Mouse (Mus musculus): ENCODE results near the gene Sorcs2. TPM values are rescaled to one million over a fixed set of nuclear protein-coding genes. Genes with fewer than 3 reads are reported as not detected.

The Sorcs2 gene
- polyA plus RNA-seq, 1 experiment from 2014 or later, result 1.7 TPM

DNA sequence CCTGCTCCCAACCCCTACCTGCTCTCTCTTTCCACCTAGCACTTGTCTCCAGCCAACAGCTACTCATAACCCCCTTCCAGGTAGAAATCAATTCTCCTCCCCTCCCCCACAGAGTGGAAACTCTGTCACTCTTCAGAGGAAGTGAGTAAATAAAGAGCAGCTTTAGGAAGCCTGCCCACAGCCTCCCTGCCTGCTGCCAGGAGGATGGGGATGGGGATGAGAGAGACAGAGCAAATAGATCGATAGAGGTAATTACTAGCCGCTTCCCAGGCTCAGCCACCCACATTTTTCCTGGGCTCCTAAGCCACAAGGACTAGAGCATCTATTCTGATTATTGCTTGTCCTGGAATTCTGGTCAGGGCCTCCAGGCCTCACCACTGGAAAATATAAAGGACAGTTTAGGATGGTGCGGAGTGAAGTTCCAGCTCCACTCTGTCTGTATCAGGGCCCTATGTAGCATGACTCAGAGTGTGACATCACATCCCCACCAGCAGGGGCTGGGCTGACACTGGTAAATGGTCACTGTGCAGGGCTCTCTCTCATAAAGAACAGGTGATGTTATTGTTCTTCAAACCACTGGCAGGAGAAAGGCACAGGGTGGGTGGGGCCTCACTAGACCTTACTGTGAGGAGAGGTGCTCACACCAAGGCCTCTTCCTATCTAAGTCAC lies 261.9 kb downstream of the Sorcs2 start:
- DNase-seq (ENCODE audit: low spot score), result no peak

DNA sequence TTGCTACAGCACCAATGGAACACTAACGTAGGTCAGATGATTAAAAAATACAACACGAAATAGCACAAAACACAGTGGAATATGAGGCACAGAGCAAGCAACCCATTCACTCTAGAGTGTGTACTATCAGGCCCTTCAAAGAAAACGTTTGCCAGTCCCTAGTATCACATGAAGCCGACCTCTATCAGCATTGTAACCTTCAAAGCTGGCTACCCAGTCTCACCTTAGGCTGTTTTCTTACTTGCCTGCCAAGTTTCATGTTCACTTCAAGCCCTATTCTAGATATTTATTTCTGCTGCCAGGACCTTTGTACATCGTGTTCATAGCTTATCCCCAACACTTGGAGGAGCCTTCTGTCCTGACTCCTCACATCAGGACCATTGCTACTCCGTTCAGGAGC lies 263.6 kb downstream of the Sorcs2 start:
- DNase-seq (ENCODE audit: low spot score), result no peak

DNA sequence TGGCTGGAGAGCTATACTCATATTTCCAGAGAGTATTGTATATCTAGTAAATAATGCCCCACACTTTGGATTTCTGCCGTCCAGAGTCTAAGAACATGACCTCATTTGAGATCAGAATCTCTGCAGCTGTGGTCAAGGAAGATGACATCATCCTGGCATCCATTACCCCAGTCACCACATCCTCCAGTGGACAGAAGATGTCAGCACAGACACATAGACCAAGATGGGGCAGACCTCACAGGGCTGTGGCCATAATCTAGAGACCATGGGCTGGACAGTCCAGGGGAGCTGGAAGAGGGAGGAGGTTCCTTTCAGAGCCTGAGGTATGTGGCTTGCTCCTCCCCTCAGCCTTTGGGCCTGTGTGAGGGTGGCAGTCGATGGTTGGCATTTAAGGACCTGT lies 264.0 kb downstream of the Sorcs2 start:
- DNase-seq (ENCODE audit: low spot score), result no peak

DNA sequence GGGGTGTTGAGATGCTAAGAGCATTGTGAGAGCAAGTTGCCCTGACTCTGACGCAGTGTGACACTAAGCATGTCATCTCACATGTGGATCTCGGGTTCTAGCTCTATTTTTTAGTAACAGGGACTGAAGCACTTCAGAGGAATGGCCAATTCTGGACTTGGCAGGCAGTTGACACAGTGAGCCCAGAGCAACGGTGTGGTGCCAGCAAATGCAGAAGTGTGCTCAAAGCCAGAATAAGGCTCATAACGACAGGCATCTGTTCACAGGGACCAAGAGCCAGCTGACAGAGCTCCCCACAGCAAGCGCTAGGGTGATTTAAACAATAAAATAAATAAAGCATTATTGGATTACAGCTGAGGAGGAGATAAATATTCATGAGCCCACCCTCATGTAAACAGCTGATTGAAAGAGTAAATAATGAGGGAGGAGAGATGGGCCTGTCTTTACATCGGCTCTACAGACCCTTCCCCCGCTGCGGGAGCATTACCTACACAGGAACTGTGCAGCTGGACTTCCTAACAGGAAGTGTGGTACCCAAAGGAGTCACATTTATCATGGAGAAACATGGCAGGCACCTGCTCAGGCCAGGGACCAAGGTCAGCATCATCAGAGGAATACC lies 267.4 kb downstream of the Sorcs2 start:
- no peak for DNase-seq (ENCODE audit: low spot score)

DNA sequence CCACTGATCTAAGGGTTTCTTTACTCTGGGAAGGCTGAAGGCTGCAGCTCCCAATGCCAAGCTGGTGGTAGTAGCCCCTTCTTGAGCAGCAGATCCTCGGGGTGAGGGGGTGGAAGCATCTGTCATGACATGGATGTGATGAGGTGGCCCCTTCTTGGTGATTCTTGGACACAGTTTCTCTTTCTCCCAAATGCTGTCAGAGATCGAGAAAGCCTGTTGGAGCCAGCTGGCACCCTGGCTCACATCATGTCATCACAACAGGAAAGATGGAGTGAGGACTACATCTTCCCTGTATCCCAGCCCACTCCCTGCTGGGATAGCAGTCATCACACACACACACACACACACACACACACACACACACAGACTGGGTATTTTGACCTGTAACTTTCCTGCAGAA lies 268.3 kb downstream of the Sorcs2 start:
- DNase-seq (ENCODE audit: low spot score), result no peak

DNA sequence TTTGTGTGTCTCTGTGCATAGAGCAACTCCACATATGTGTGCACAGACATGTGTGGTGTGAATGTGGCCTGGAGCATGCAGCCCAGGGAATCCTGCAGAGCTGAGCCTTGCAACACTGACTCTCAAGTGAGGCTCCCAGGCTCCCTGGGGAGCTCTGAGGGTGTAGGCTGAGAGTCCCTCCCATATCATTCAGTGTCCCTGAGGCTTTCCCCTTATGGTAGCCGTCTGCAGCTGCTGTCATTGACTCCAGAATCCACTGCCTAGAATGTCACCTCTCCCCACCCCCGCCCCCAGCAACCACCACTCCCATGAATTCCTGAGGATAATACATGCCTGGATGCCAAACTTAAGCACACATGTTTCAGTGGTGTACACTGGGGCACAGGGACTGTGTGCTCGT lies 269.4 kb downstream of the Sorcs2 start:
- no peak for DNase-seq (ENCODE audit: low spot score)

DNA sequence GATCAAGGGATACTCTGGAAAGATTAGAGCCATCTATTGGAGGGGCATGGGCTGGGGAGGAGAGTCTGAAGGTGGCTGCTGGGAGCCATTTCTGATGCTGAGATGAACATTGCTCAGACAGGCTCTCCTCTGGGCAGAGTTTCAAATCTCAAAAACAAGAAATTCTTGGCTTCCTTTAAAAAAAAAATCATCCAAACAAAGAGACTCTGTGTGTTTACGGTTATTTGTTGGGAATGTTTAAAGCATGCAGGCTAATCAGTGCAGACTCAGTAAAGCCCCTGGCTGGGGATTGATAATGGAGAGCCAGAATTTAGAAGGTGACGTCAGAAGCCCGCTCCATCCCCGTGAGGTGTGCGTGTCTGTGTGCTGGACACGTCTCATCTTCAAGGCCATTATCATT lies 272.9 kb downstream of the Sorcs2 start:
- DNase-seq (ENCODE audit: low spot score), result no peak

DNA sequence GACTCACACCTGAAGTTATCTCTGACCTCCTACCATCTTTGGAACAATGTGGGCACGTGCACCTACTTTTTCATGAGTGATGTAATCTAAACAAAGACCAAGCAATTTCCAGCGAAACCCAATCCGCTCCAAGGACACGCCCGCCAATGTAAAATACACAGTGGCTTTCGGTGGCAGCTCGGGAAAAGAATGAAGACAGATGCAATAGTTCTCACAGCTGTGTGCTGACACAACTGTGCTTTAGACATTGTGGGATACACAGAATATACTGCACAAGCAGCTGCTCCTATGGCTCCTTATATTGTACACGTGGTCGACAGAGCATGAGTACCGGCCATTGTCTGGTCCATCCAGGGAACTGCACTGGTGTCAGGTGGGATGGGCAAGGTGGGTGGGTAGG lies 275.0 kb downstream of the Sorcs2 start:
- no peak for DNase-seq (ENCODE audit: low spot score)

DNA sequence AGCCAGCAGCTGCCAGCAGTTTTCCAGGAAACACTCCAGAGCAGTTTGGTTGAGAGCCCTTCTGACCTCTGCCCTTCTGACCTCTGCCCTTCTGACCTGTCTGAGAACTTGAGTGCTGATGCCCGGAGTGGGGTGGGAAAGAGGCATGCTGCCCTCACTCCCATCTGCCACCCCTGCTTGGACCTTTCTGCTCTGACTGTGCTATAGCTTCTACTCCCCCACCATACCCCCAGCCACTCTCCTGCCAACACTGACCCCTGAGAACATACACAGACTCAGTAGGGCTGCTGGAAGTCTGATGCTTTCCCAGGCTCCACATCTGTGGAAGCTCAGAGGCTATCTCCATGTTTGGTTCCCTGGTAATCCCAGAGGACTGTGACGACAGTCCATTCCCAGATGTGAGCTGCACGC lies 277.0 kb downstream of the Sorcs2 start:
- DNase-seq (ENCODE audit: low spot score), result no peak

DNA sequence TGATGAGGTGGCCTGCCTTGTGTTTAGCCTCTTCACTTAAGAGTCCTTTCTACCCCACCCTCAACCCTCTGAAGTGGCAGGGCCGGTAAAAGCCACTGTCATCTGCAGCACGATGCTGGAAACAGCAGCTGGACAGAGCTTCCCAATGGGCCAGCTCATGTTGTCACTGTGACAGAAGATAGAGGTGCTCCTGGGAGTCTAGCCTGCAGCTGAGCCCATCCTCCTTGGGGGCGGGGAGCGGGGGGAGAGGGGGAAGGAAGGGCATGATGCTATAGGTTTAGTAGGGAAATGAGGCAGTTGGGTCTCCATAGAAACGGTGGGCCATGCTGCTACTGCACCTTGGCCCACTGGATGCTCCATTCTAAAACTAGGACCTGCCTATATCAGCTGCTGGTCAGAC lies 279.9 kb downstream of the Sorcs2 start:
- no peak for DNase-seq (ENCODE audit: low spot score)

DNA sequence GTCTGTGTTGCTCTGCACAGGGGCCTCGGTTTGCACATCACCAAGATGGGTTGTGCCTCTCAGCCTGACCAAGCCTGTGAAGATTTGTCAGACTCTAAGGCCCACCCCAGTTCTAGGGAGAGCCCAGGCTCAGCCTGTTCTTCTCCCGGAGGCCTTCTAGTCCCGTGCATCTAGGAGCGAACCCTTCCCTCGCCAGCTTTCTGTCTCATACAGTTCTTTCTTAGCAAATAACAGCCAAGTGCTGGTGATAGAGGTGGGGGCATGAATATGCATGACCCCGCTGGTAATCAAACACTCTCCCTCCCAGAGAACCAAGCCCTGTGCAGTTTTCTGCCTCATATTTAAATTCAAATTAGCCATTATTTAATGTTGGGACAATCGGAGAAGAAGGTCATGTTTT lies 282.4 kb downstream of the Sorcs2 start:
- DNase-seq (ENCODE audit: low spot score), result no peak

DNA sequence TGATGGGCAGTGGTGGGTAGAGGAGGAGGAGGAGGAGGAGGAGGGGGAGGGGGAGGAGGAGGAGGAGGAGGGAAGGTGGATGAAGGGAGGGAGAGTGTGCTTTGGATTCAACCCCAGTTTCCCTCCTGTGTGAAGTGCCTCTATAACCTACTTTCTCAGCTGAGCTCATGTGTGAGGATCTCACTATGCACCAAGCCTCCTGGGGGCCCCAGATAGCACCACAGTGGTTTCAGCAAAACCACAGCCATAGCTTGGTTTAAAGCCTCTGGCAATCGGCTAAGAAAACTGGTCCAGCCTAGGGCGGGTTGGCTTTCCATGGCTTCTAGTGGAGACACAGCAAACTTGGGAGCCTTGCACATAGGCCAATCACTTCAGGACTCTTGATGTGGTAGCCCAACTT lies 284.2 kb downstream of the Sorcs2 start:
- DNase-seq (ENCODE audit: low spot score), result peak; percentile 45

DNA sequence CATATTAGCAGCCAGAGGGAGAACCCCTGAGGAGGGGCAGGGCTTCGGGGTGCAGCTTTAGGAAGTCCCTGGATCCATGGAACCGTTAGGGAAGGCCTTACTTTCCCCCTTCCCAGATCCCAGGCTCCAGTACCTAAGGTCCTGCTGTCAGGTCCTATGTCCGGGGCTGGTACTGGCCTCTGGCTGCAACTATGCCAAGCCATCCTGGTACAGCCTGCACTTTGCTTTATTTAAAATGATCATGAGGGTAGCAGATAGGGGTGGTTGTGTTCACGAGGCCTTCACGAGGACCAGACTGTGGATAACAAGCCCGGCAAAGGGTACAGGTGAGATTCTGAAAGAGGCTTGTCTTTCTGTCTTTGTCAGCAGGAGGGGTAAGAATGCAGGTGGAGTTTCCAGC lies 285.2 kb downstream of the Sorcs2 start:
- DNase-seq (ENCODE audit: low spot score), result no peak

DNA sequence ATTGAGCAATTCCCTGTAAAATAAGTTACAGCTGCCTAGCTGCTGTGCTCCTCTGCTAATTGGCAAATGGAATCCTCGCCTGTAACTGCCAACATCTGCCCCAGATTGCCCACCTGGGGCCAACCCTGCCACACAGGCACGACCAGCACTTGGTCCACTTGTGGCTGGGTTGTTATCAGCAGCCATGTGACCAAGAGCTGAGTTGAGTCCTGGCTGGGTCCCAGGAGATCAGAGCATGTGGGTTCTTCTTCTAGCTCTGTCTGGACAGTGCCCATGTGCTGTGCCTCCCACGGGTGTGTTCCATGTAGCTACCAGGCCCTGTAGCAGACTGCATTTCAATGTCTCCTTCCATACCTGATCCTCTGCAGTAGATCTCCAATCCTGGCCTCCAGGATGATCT lies 286.4 kb downstream of the Sorcs2 start:
- no peak for DNase-seq (ENCODE audit: low spot score)

DNA sequence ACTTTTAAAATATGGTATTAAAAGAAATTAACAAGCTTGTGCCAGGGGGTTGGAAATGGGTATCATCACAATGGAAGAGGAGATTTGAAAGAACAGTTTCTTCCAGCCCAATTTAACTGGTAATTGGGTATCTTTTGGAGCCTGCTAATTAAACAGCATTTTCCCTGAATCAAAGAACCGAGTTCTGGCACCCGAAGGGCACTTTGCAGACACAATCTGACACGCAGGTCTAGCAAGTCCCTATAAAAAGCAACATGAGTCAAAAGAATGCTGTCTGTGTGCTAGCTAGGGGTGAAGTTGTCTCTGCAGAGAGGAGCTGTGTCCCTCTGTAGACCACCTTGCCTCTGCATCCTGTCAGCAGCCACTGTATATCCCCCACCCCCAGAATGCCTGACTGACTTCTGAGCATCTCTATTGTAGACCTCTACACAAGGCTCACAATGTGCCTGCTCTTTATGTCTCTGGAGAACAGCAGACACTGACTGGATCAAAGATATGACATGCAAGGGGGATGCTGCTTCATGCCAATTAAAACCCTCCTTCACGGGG lies 289.5 kb downstream of the Sorcs2 start:
- no peak for DNase-seq (ENCODE audit: low spot score)

DNA sequence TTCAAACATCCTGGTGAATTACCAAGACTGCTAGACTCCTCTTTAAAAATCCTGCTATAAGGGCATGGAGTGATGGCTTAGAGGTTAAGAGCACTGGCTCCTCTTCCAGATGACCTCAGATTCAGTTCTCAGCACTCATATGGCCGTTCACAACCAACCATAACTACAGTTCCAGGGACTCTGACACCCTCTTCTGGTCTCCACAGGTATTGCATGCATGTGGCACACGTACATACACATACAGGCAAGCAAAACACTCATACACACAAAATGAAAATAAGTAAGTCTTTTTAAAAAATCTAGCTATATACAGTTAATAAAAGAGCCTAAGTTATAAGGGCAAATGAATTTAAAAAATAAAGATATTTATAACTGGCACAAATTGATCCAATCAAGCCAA lies 294.5 kb downstream of the Sorcs2 start:
- DNase-seq (ENCODE audit: low spot score), result no peak

DNA sequence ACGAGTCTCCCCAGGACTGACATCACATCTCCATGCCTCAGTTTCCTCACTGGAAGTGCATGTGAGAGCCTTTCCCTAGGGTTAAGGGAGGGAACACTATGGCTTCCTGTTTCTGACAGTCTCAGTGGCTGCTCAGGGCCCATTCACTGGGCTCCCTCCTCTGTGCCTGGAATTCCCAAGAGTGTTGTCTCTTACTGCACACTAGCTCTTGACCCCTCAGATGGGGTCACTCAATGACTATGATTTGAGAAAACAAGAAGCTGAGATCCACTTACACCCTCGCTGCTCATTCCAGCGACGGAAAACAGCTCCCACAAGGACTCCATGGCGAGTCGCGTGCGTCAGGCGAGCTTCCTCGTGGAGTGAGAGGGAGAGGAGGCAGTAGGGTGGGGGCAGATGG lies 296.8 kb downstream of the Sorcs2 start:
- DNase-seq (ENCODE audit: low spot score), result no peak

DNA sequence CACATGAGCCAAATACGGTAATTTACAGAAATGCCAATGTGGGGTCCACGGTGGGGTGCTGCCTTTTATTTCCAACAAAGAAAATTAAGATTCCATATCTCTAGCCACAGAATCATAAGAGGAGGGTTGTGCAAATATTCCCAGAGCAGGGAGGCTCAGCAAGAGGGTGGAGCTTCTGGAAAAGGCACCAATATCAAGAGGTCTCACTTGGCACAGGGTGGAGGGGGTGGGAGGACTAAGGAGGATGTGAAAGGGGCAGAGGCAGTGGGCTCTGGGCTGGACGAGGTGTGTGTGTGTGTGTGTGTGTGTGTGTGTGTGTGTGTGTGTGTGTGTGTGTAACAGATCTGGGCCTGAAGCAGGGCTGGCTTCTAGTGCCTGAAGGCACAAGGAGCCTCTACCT lies 297.5 kb downstream of the Sorcs2 start:
- no peak for DNase-seq (ENCODE audit: low spot score)

DNA sequence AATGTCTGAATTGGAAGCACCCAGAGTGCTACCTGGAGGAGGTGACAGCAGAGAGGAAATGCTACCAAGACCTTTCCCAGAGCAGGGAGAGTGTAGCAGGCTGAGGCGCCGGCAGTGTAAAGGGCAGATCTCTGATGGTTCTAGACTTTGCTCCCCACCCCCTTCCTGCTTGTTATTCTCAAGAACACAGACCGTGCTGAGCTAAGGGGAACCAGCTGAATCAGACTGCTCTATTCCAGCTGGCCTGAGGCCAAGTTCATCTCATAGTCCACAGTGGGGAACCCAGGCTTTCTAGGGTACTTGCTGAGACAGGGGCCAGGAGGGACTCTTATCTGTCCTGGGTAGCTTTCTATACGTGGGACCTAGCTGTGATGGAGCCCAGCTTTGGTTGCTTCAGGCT lies 298.3 kb downstream of the Sorcs2 start:
- DNase-seq (ENCODE audit: low spot score), result no peak

DNA sequence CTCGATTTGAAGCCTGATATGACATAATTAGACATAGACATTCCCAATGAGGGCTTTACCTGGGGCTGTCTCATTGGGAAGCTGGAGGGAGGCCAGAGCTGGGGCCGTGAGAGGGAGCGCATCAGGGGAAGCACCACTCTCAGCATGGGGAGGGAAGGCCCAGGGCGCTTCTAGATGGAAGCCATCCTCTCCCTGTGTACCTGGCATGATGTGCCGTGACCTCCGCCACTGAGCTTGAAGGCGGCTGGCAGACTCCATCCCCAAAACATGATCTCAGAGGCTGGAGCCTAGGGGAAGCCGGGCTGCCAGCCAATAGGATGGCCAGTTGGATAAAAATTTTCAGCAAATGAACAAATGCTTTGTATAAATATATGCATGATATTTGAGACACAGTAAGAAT lies 301.9 kb downstream of the Sorcs2 start:
- DNase-seq (ENCODE audit: low spot score), result no peak

DNA sequence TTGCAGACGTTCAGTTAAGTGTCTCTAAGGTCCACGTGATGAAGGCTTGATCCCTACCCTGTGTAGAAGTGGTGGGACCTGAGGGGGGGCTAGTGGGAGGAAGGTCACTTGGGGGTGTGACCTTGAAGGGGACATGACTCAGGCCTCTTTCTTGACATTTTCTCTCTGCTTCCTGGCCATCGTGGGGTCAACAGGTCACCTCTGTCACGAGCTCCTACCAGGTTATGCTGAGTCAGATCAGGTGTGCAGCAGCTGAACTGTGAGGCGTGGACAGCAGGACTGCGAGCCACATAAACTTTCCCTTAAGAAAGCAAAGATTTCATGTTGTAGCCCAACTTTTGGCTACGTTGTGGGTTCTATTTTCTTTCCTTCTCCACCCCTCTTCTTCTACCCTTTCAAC lies 307.9 kb downstream of the Sorcs2 start:
- DNase-seq (ENCODE audit: low spot score), result peak; percentile 33

DNA sequence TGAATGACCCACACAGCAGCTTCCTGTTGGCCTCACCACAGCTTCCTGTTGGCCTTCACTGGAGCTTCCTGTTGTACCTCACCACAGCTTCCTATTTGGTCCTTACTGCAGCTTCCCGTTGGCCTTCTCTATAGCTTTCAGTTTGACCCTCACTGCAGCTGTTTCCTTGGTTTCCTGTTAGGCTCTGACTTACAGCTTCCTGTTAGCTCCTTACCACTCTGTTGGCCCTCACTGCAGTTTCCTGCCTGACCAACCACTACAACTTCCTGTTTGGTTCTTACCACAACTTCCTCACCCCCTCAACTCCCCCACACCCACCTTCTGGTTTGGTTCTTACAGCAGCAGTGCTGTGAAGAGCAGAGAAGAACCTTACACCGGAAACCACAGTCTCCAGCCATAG lies 308.7 kb downstream of the Sorcs2 start:
- peak; percentile 91 for DNase-seq (ENCODE audit: low spot score)

DNA sequence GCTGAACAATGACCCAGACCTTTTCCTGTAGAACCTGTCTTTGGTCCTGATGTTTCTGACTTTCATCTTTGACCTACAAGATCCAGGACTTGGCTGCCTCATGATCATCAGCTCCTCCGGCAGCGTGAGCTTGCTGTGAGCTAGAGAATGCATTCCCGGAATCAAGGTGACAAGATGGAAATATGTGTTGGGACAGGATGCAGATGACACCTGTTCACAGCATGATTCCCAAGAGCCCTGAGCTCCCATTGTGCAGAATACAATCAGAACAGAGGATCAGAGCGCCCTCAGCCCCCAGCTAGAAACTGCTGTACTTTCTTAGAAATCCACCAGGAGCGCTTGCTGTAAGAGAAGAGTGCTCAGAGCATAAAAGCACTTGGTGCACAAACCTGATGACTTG lies 311.0 kb downstream of the Sorcs2 start:
- no peak for DNase-seq (ENCODE audit: low spot score)

All from thymus, postnatal 0 days (tissue).